Mouse (Mus musculus): ENCODE measurements around the gene Cd207. TPM values are rescaled to one million over a fixed set of nuclear protein-coding genes. Genes with fewer than 3 reads are reported as not detected.
"Not testable (repeated sequence)": the region's sequence is repeated elsewhere in the genome, so short reads cannot be mapped to it uniquely, and the experiment has no call there.

Gene Cd207
- total RNA-seq, 2 experiments from 2014 or later: not detected

DNA sequence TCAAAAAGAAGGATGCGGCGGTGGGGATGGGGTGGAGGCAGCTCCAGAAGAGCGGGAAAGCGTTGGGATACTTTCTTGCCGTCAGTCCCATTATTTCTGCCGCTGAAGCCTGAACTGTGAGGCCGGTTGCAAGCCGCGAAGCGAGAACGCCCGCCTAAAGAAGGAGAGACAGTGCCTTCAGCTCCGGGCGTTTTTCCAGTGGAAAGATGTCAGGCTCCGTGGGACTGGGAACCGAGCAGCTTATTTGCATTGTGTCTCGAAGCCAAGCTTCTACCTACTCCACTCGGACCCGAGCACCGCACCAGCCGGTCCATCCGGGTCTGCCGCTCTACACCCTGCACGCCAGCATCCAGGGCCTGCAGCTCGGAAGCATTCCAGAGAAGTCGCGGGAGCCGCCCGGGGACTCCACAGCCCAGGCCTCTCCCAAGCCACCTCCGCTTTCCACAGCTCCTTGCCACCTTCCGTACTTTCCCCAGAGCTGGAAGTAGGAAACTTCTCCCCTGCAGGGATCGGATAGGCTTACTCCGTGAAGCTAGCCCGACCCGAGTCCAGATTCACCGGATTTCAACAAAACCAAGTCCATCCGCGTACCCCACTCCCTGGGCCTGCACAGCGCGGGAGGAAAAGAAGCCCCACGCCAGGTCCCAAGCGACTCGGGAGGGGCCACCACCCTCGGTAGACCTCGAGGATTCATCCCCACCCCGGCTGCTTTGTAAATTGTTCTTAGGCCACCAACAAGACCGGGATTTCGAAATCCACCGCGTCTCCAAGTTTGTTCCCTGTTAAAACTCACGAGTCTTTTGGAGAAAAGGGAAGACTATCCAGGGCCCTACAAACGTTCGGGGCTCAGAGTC lies 24.7 kb upstream of the Cd207 start:
- intact Hi-C loops (cut with DNase I): loop anchor here (2.0 kb wide), 1 partner anchor 14 kb away; no protein-coding TSS in a partner anchor
- DNase-seq (ENCODE audit: low spot score in 2 of 2): no peak

DNA sequence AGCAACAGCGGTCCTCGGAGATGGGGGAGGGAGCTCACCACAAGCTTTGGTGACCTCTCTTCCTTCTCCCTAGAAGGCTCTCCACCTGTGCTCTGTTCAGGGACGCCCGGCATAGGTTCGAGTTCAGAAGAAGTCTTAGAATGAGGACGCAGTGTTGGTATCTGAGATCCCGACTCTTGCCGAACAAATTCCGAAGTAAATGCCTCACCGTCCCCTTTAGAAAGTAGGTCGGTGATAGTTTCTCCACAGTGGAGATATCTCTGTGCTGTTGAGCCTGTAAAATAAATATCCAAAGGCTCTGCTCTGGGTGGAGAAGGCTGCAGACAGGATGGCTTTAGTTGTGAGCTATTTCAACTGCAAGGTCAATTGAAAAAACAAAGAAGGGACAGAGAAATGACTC lies 23.3 kb upstream of the Cd207 start:
- DNase-seq (ENCODE audit: low spot score in 2 of 2): no peak
- intact Hi-C loops (cut with DNase I): no loop called here

DNA sequence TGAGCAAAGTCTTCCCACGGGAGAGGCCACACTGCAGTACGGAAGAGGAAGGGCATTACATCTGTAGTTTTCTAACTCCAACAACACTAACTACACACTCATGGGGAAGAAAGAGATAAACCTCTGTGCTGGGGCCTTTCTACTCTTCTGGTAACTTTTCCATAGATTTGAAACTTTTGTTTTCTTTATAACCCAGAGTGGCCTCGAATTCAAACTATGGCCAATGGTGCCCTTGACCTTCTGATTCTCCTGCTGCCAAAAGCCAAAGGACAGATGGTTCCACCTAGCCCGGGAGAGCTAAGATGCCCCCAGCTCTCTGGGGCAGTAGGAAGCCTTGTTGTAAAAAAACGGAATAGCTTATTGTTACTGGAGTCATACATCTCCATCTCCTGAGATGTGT lies 22.3 kb upstream of the Cd207 start:
- DNase-seq (ENCODE audit: low spot score in 2 of 2): no peak
- intact Hi-C loops (cut with DNase I): no loop called here

DNA sequence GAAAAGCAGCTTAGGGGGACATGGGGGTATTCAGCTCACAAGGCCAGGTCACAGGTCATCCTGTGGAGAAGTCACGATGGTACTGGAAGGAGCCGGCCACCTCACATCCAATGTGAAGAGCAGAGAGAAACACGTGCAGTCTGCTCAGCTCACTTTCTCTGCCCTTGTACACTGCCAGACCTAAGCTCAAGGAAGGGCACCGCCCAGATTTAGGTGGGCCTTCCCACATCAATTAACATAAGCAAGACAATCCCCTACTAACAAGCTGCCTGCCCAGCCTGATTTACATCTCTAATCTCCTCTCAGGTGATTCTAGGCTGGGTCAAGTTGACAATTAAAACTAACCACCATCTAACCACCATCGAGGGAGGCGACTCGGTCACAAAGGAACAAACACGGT lies 20.3 kb upstream of the Cd207 start:
- intact Hi-C loops (cut with DNase I): no loop called here
- no peak for DNase-seq (ENCODE audit: low spot score in 2 of 2)

DNA sequence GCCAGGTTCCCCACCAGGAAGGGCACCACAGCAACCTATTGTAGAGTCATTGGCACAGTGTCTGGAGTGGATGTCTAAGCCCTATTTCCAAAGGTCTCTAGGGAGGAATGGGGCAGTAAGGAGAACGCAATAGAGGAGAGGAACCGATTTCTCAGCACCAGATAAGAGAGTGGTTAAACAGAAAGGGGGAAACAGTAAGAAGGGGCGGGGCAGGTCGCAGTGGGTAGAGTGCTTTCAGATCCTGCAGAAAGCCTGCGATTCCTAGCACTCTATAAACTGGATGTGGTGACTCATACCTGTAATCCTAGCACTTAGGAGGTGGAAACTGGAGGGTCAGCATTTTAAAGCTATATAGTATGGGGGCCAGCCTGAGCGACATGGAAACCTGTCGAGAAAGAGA lies 19.0 kb upstream of the Cd207 start:
- intact Hi-C loops (cut with DNase I): no loop called here

DNA sequence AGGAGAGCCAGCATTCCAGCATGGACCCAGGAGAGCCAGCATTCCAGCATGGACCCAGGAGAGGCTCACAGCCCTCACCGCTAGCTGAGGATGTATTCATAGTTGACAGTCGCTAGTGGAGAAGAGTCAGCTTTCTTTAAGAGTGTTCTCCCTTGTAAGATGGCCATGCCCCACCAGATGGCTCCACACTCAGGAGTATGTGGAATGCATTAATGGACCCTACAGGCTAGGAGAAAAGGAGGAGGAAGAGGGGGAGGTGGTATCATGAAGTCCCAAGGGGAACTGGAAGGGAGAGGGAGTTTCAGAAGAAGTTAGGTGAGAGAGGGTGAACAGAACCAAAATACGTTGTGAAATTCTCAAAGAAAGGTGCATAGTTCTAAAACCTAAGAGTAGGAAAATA lies 18.1 kb upstream of the Cd207 start:
- intact Hi-C loops (cut with DNase I): no loop called here
- no peak for DNase-seq (ENCODE audit: low spot score in 2 of 2)

More for the DNA sequence above, 19.0 kb upstream of the Cd207 start:
- no peak for DNase-seq (ENCODE audit: low spot score in 2 of 2)

DNA sequence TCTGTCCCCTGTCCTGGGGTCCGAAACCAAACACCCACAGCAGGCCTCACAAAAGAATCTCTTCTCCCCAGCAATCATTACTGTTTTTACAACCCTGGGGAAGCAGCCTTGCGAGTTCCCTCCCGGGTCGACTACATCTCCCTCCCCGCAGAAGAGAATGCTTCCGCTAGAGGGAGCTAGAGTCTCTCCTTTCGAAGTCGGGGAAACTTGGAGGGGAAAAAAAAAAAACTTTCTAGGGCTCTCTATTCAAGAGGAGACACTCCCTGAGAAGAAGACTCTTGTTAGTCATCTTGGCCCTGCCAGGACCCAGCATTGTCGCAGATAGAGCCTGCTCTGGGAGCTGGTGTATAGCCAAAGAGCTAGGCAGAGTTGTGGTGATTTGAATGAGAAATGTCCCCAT lies 16.2 kb upstream of the Cd207 start:
- DNase-seq (ENCODE audit: low spot score in 2 of 2): peak in 1 of 2 experiments; percentile 28
- intact Hi-C loops (cut with DNase I): loop anchor here (1.0 to 5.0 kb wide), 2 partner anchors 33 to 56 kb away; no protein-coding TSS in a partner anchor

DNA sequence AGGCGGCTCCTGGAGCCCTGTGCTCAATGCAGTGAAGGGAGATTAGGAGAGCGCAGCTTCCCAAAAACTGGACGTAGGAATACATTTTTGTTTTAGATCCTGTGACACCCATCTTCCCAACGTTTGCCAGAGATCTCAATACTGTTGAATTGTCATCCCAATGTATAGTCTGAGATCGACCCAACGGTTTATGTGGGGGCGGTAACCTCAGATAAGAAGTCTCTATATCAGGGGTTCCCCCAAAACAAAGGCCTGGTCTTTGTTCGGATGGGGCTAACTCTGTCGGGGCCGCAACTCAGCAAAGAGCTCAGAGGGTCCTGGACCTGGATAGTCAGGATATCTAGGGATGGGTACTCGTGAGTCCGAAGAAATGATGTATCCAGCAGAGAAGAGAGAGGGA lies 15.3 kb upstream of the Cd207 start:
- intact Hi-C loops (cut with DNase I): loop anchor here (1.0 to 5.0 kb wide), 2 partner anchors 34 to 57 kb away; no protein-coding TSS in a partner anchor
- DNase-seq (ENCODE audit: low spot score in 2 of 2): no peak

DNA sequence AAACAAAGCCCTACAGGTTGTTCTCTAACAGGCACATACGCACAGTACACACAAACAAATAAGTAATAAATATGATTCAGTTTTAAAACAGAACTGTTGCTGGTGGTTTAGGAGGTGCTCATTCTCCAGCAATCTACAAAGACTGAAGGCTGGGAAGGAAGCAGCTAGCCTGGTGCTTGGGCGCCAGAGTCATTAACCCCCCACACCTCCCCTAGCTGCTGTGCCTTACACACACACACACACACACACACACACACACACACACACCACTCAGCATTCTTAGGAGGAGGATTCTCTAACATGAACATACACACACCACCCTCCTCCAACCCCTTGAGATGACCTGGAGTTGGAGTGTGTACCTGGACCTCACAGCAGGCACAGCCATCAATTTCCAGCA lies 13.3 kb upstream of the Cd207 start:
- no peak for DNase-seq (ENCODE audit: low spot score in 2 of 2)
- intact Hi-C loops (cut with DNase I): loop anchor here (5.0 kb wide), 1 partner anchor 36 kb away; no protein-coding TSS in a partner anchor

DNA sequence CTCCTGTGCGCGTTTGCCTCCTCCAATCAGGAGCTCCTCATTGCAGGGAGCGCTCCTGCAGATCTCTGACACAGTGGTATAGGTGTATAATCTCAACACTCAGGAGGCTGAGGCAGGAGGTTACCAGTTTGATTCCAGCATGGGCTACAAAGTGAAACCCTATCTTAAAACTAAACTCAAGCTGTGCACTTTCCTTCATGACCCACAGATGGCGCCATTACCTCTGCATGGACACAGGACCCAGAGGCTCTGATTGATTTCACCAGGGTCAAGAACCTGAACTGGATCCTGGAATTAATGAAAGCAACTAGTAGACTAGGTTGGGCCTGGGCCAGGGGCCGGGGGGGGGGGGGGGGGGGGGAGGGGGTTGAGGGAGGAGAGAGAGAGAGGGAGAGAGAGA lies 12.6 kb upstream of the Cd207 start:
- DNase-seq (ENCODE audit: low spot score in 2 of 2): no peak
- intact Hi-C loops (cut with DNase I): loop anchor here (5.0 kb wide), 1 partner anchor 37 kb away; no protein-coding TSS in a partner anchor

DNA sequence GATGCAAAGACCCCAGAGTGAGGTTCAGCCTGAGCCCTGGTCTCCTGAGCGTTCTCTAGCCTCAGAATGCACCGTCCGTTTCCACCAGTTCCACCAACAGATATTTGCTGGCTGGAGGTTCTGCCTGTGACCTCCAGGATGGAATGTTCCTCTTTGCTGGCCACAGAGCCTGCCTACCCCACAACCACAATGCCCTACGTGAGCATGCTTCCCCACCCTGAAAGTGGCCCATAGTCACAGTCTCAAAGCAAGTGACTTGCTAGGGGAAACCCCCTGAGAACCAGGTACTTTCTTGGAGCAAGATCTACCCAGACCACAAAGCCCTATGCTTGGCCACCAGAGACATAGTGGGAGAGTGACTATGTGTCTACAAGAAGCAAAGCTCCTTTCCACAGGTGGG lies 11.7 kb upstream of the Cd207 start:
- intact Hi-C loops (cut with DNase I): no loop called here
- DNase-seq (ENCODE audit: low spot score in 2 of 2): no peak

DNA sequence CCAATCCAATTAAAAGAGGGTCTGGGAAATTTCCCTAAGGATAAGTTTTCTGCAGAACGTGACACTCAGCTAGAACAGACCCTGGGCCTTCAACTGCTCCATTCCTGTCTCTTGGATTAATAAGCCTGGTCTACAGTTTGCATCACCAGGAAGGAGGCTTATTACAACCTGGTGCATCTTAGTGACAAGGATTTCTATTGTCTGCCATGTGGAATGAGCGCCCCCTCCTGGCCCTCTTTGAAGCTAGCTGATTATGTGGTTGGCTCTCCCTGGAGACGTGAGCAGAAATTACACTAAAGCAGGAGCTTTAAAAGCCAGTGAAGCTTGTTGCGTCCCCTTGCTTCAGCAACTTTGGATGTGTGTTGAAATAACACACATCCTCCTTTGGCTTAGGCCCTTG lies 4.3 kb downstream of the Cd207 start:
- intact Hi-C loops (cut with DNase I): loop anchor here (1.0 to 10.0 kb wide), 3 partner anchors 90 to 449 kb away; no protein-coding TSS in a partner anchor
- DNase-seq (ENCODE audit: low spot score in 2 of 2): peak; percentile 71 to 82

DNA sequence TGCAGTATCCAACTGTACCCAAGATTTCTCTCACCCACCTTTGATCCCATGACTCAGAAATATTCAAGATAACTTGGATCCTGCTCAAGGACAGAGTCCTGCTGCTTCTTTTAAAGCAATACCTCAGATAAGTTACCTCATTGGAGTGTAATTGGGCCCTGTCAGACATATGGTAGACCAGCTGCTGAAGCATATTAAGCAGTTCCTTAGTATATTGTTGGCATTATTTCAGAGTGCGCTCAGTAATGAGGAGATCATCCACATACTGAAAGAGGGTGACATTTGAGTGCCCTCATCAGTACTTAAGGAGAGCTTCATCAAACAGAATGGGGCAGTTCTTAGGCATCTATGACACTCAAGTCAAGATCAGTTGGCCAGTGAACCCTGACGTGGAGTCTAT lies 12.6 kb downstream of the Cd207 start:
- DNase-seq (ENCODE audit: low spot score in 2 of 2): peak in 1 of 2 experiments; percentile 1
- intact Hi-C loops (cut with DNase I): no loop called here

DNA sequence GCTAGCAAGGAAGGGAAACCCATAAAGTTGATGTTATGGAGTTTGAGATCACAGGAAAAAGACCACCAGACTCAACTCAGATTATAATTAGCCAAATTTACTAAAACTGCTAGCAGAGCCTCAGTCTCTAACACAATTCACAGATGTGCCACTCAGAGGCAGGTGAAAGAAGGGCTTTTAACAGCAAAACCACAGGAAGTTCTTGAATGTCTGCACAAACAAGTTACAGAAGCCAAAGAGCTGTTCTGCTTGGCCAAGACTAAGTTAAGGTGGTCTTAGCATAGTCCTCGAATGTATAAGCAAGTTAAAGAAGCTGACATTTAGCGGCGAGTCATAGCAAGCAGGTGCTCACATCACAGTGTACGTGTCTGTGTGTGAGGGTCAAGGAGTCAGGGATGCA lies 16.8 kb downstream of the Cd207 start:
- intact Hi-C loops (cut with DNase I): no loop called here
- DNase-seq (ENCODE audit: low spot score in 2 of 2): no peak

DNA sequence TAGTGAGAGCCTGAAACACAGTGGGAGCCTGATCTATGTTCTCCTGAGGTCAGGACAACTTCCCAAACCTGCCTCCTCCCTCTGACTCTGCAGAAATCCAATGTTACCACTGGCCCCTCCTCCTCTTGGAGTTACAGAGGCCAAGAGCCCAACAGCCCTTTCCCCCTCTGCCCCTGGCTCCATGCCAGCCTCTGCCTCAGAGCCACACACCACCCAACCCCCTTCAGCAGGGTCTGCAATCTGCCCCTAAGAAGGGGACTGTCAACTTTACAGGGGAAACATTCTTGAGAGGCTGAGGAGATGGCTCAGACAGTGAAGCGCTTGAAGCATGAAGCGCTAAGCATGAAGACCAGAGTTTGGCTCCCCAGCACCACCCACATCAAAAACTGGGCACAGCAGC lies 21.6 kb downstream of the Cd207 start, which contains the start of gene Clec4f:
Gene Clec4f, minus strand, starts transcription at position 101 of the 400 bp plus-strand sequence.
- intact Hi-C loops (cut with DNase I): no loop called here
- no peak for DNase-seq (ENCODE audit: low spot score in 2 of 2)

DNA sequence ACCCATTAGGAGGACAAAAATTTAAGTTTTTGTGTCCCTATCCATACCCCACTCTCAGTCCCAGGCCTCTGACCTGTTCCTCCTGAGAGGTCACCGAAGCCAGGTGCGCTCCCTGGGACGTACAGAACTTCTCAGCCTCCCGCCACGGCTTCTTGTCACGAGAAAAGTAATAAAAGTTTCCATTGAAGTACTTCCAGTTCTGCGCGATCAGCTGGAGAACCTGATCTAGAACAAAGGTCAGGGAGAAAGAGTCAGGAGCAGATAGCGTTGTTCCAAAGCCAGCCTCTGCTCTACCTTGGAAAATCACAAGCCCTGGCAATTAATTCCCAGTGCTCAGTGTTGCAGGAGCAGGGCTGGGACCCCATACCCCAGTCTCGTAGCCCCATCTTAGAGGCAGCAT lies 30.9 kb downstream of the Cd207 start:
- DNase-seq (ENCODE audit: low spot score in 2 of 2): no peak
- intact Hi-C loops (cut with DNase I): no loop called here

DNA sequence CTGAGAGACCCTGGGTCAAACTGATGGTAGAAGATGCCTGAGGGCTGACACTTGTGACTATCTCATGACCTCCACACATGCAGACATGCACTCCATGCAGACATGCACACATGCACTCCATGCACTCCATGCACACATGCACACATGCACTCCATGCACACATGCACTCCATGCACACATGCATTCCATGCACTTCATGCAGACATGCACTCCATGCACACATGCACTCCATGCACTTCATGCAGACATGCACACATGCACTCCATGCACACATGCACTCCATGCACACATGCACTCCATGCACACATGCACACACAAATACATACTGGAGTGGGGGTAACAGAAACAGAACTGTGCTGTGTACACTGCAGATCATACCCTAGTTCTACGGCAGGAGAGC lies 42.3 kb downstream of the Cd207 start:
- DNase-seq (ENCODE audit: low spot score in 2 of 2): no peak
- intact Hi-C loops (cut with DNase I): no loop called here

DNA sequence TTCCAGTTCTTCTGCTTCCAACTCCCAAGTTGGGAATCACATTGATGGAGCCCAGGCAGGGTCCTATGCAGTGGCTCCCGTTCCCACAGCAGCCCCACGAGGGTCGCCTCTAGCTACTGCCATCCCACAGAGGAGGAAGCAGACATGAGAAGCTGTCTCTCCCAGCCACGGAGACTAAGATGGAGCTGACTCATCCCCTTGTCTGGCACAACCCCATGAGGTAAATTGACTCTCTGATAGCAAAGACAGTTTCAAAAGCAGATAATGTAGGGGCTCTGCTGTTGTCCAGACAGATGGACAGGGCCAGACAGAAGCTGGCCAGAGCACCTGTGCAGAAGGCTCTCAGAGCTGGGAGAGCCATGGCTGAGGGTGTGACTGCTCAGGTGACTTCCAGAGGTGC lies 43.0 kb downstream of the Cd207 start:
- DNase-seq (ENCODE audit: low spot score in 2 of 2): not testable (repeated sequence)

DNA sequence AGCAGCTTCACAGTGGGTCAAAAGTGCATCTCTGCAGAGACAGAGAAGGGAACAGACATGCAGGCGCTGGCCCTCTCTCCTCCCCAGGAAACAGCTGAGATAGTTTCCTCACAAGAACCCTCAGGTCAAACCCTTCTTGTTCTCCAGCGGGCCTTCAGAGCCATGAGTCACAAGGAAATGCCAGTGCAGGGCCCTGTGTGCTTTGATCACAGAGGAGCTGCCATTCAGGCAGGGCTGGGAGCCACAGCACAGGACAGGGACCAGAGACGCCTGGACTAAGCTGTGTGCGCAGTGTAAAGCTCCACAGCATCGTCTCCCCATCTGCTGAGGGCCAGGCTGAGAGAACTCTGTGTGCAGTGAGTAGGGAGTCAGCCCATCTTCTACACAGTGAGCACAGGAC lies 43.6 kb downstream of the Cd207 start:
- DNase-seq (ENCODE audit: low spot score in 2 of 2); intact Hi-C loops (cut with DNase I): not testable (repeated sequence)

More for the DNA sequence above, 43.0 kb downstream of the Cd207 start:
- intact Hi-C loops (cut with DNase I): not testable (repeated sequence)

DNA sequence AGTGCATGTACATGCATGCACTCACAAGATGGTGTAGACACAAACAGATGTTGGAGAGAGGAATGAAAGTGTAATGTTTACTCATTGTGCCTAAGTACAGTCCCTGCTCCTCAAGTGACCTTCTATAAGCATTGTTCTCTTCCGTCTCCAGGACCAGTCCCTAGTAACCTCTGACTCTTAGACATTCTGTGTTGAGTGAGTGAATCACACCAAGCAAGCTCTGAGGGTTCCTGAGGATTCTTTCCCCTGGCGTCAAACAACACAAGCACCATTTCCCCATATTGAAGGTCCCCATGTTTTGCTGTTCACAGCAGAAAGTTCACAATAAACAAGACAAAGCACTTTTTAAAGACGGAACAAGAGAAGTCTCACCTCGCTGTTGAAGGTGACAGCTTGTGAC lies 45.8 kb downstream of the Cd207 start:
- no peak for DNase-seq (ENCODE audit: low spot score in 2 of 2)
- intact Hi-C loops (cut with DNase I): no loop called here

DNA sequence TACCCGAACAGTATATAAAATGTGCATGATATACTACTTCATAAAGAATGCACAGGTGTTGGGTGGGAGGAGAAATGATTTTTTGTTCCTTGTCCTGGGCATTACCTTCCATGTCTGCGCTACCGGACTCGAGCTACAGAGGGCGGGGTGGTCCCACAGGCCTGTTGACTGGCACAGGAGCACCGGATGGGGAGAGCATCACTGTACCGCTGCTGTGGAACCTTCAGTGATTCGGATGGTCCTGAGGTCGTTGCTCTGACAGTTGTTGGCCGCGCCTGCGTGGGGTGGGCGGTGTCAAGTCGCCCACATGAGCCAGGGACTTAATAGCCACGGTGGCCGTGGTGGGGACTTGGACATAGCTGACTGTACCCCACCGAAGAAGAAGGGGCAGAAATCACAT lies 50.9 kb downstream of the Cd207 start:
- intact Hi-C loops (cut with DNase I): no loop called here
- DNase-seq (ENCODE audit: low spot score in 2 of 2): no peak

Measured in left cerebral cortex, postnatal 25 days (tissue).